Mouse (Mus musculus): ENCODE data around the gene Gsn. TPM values are rescaled to one million over a fixed set of nuclear protein-coding genes. Genes with fewer than 3 reads are reported as not detected.

Gene Gsn
- polyA plus RNA-seq, 1 experiment from 2014 or later, result 30.6 TPM

DNA sequence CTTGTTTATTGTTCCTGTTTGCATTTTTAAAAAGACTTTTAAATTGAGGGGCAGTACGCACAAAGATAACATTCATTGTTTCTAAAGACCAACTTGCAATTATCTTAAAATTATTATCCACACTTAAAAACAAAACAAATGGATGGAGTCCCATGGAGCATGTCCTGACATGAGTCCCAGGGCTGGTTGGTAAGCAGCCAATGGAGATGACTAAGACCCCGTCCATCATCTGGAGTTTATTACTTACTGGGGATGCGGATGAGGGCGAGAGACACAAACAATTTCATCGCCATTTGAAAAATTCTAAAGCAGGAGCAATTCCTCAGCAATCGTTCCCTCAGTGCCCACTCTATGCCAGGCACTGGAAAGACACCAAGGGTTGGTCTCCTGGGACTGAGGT is 21.2 kb upstream of the Gsn start:
- Histone ChIP-seq H3K4me3 (ENCODE audit: low read depth, low read length) (no peak overlapping the region), H3K36me3 (ENCODE audit: control insufficient read depth, insufficient read depth, low read length) (no peaks in the 10 kb centered on the region), H3K27me3 (ENCODE audit: control insufficient read depth, insufficient read depth, low read length) (no peaks in the 10 kb centered on the region), H3K27ac (ENCODE audit: low read depth, low read length) (no peak overlapping the region), H3K9me3 (ENCODE audit: control insufficient read depth, low read length) (no peaks in the 10 kb centered on the region), H3K4me1 (ENCODE audit: control insufficient read depth, insufficient read depth, low read length) (no peaks in the 10 kb centered on the region), H3K9ac (ENCODE audit: low read length) (no peak overlapping the region), H3K4me2 (ENCODE audit: low read depth) (no peak overlapping the region)
- WGBS, result 89% methylated on average over 6 of the region's 6 CpGs
- DNase-seq (ENCODE audit: low spot score), result no peak
- ATAC-seq (ENCODE audit: insufficient read depth, low FRiP score, low TSS enrichment), result no peak

DNA sequence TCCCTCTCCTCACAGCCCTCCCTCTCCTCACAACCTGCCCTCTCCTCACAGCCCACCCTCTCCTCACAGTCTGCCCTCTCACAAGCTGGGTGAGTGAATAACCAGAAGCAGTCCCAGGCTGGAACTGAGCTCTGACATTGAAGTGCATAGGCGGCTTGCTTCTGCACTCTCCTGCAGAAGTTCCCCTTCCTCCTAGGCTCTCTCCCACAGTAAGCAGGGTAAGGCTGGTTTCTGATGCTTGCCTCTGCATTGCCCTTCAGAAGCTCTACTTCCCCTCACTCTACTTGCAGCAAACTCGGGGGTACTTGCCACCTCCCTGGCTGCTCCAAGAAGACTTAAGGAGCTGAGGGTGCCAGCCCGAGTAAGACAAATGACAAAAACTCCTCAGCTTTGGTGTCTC is 11.9 kb upstream of the Gsn start:
- WGBS, result 66% methylated on average over 3 of the region's 3 CpGs
- Histone ChIP-seq H3K4me2 (ENCODE audit: low read depth) (no peak overlapping the region), H3K9ac (ENCODE audit: low read length) (no peak overlapping the region), H3K9me3 (ENCODE audit: control insufficient read depth, low read length) (no peaks in the 10 kb centered on the region), H3K4me1 (ENCODE audit: control insufficient read depth, insufficient read depth, low read length) (no peaks in the 10 kb centered on the region), H3K4me3 (ENCODE audit: low read depth, low read length) (no peak overlapping the region), H3K27me3 (ENCODE audit: control insufficient read depth, insufficient read depth, low read length) (no peaks in the 10 kb centered on the region), H3K36me3 (ENCODE audit: control insufficient read depth, insufficient read depth, low read length) (no peaks in the 10 kb centered on the region), H3K27ac (ENCODE audit: low read depth, low read length) (no peak overlapping the region)
- DNase-seq (ENCODE audit: low spot score) (no peak), ATAC-seq (ENCODE audit: insufficient read depth, low FRiP score, low TSS enrichment) (no peak)

DNA sequence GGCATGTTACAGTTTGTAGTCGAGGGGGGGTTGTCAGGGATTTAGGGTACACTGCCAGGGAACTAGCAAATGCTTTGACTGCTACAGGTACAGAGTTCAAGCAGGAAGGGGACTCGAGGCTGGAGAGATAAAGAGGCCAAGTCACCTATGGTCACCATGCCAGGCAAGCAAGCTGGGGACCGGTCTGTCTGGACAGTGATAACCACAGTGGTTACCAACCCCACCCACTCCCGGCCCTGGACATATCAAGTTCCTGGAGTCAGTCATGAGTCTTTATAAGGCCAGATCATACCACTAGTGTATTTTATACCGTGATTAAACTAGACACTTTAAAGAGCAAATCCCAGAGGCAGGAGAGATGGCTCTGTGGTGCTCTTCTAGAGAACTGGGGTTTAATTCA is 8.4 kb upstream of the Gsn start:
- H3K9ac ChIP-seq (ENCODE audit: low read length), result no peak overlapping the region
- 77% methylated on average over 5 of the region's 5 CpGs for WGBS

DNA sequence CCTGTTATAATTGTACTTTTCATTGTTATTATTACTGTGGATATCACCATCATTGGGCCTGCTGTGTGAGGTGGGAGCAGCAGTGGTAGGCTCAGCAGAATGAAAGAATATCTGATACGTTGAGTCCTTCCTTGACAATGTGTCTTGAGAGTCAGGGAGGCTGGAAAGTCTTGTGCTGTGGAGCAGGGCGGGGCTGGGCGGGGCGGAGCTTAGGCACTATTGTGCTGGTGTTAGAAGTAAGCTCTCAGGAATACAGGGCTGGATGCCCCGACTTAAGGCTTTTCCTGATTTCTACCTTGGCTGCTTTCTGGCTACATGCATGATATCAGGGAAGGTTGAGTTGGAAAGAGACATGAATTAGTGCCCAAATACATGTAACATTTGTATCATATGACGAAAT is 3.4 kb upstream of the Gsn start:
- ATAC-seq (ENCODE audit: insufficient read depth, low FRiP score, low TSS enrichment), result no peak
- H3K36me3 ChIP-seq (ENCODE audit: control insufficient read depth, insufficient read depth, low read length), result no peaks in the 10 kb centered on the region
- no peak overlapping the region for H3K4me2 ChIP-seq (ENCODE audit: low read depth)
- H3K4me3 ChIP-seq (ENCODE audit: low read depth, low read length), result no peak overlapping the region
- 30% methylated on average over 6 of the region's 6 CpGs for WGBS
- H3K27me3 ChIP-seq (ENCODE audit: control insufficient read depth, insufficient read depth, low read length), result peaks cover 17% of the 10 kb centered on the region
- H3K9me3 ChIP-seq (ENCODE audit: control insufficient read depth, low read length), result no peaks in the 10 kb centered on the region
- no peak for DNase-seq (ENCODE audit: low spot score)
- H3K9ac ChIP-seq (ENCODE audit: low read length), result no peak overlapping the region
- H3K27ac ChIP-seq (ENCODE audit: low read depth, low read length), result no peak overlapping the region
- H3K4me1 ChIP-seq (ENCODE audit: control insufficient read depth, insufficient read depth, low read length), result 0 out of 2 replicates have a peak, but pooled peaks cover 6% of the 10 kb centered on the region

More for the DNA sequence above, 8.4 kb upstream of the Gsn start:
- H3K36me3 ChIP-seq (ENCODE audit: control insufficient read depth, insufficient read depth, low read length), result no peaks in the 10 kb centered on the region
- no peaks in the 10 kb centered on the region for H3K27me3 ChIP-seq (ENCODE audit: control insufficient read depth, insufficient read depth, low read length)
- H3K4me3 ChIP-seq (ENCODE audit: low read depth, low read length), result no peak overlapping the region
- ATAC-seq (ENCODE audit: insufficient read depth, low FRiP score, low TSS enrichment) (no peak), DNase-seq (ENCODE audit: low spot score) (no peak)
- no peaks in the 10 kb centered on the region for H3K4me1 ChIP-seq (ENCODE audit: control insufficient read depth, insufficient read depth, low read length)
- no peaks in the 10 kb centered on the region for H3K9me3 ChIP-seq (ENCODE audit: control insufficient read depth, low read length)
- H3K4me2 ChIP-seq (ENCODE audit: low read depth), result no peak overlapping the region
- no peak overlapping the region for H3K27ac ChIP-seq (ENCODE audit: low read depth, low read length)

DNA sequence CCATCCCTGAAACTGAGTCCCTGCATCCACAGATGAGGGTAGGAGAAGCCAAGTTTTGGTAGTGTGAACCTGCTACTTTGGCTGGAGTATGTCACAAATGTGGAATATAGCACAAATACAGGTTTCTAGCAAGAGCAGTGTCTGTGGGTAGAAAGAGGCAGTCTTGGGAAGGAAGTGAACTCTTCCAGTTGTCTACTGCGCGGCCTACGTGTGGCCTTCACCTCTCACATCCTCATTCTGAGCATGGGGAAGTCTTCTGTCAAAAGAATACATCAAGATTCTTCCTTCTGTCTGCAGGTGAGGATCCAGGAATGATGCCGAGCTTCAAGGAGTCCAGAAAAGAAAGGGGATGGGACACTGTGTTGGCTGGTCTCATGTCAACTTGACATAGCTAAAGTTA is 2.4 kb upstream of the Gsn start:
- H3K9me3 ChIP-seq (ENCODE audit: control insufficient read depth, low read length), result no peaks in the 10 kb centered on the region
- ATAC-seq (ENCODE audit: insufficient read depth, low FRiP score, low TSS enrichment) (no peak), DNase-seq (ENCODE audit: low spot score) (no peak)
- H3K36me3 ChIP-seq (ENCODE audit: control insufficient read depth, insufficient read depth, low read length), result no peaks in the 10 kb centered on the region
- peaks cover 17% of the 10 kb centered on the region for H3K27me3 ChIP-seq (ENCODE audit: control insufficient read depth, insufficient read depth, low read length)
- no peak overlapping the region for H3K4me3 ChIP-seq (ENCODE audit: low read depth, low read length)
- H3K9ac ChIP-seq (ENCODE audit: low read length), result no peak overlapping the region
- H3K4me1 ChIP-seq (ENCODE audit: control insufficient read depth, insufficient read depth, low read length), result 0 out of 2 replicates have a peak, but pooled peaks cover 6% of the 10 kb centered on the region
- H3K4me2 ChIP-seq (ENCODE audit: low read depth), result no peak overlapping the region
- no peak overlapping the region for H3K27ac ChIP-seq (ENCODE audit: low read depth, low read length)
- WGBS, result 97% methylated on average over 4 of the region's 4 CpGs

DNA sequence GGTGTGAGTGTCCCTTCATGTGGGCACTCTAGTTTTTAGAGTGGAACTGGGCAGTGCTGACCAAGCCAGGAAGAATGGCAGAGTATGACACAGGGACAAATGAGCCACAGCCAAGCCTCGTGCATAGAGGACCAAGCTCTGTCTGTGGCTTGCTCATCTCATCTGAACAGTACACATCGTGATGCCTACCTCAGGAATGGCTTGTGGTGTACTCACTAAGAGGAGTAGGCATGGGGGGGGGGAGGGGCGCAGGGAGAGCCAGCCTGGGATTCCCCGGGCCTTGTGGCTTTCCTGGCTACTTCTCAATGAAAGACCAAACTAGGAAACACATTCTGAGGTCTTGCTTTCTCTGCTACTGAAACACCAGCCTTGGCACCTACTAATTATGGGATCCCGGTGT is 1.2 kb upstream of the Gsn start:
- peaks cover 17% of the 10 kb centered on the region for H3K27me3 ChIP-seq (ENCODE audit: control insufficient read depth, insufficient read depth, low read length)
- 65% methylated on average over 5 of the region's 5 CpGs for WGBS

DNA sequence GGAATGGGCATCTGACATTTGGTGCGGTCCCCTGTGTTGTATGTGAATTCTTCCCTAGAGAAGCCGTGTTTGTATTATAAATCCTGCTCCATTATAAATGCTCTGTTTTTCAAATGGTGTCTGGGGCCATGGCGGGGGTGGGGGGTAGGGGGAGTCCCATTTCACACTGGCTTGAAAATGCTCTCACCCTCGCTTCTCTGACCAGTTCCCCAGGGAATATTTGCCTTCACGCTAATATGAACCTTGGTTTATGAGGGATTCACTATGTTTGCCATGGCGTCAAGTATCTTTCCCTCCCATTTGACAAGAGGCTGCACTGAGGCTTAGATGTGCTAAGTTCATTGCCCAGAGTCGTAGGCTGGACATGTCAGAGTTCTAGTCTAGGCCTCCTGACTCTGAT is 718 bp upstream of the Gsn start:
- Histone ChIP-seq H3K4me3 (ENCODE audit: low read depth, low read length) (no peak overlapping the region), H3K4me1 (ENCODE audit: control insufficient read depth, insufficient read depth, low read length) (0 out of 2 replicates have a peak, but pooled peaks cover 6% of the 10 kb centered on the region), H3K9ac (ENCODE audit: low read length) (no peak overlapping the region; the same call in 1 of the 2 replicates), H3K27ac (ENCODE audit: low read depth, low read length) (no peak overlapping the region), H3K27me3 (ENCODE audit: control insufficient read depth, insufficient read depth, low read length) (peaks cover 17% of the 10 kb centered on the region), H3K4me2 (ENCODE audit: low read depth) (peak overlapping the region; percentile 68; the same call in 1 of the 2 replicates), H3K36me3 (ENCODE audit: control insufficient read depth, insufficient read depth, low read length) (no peaks in the 10 kb centered on the region), H3K9me3 (ENCODE audit: control insufficient read depth, low read length) (no peaks in the 10 kb centered on the region)
- DNase-seq (ENCODE audit: low spot score), result no peak
- no peak for ATAC-seq (ENCODE audit: insufficient read depth, low FRiP score, low TSS enrichment)
- 69% methylated on average over 7 of the region's 7 CpGs for WGBS

More for the DNA sequence above, 1.2 kb upstream of the Gsn start:
- no peak for DNase-seq (ENCODE audit: low spot score)
- no peak for ATAC-seq (ENCODE audit: insufficient read depth, low FRiP score, low TSS enrichment)
- Histone ChIP-seq H3K4me2 (ENCODE audit: low read depth) (no peak overlapping the region), H3K4me3 (ENCODE audit: low read depth, low read length) (no peak overlapping the region), H3K9me3 (ENCODE audit: control insufficient read depth, low read length) (no peaks in the 10 kb centered on the region), H3K4me1 (ENCODE audit: control insufficient read depth, insufficient read depth, low read length) (0 out of 2 replicates have a peak, but pooled peaks cover 6% of the 10 kb centered on the region), H3K36me3 (ENCODE audit: control insufficient read depth, insufficient read depth, low read length) (no peaks in the 10 kb centered on the region), H3K9ac (ENCODE audit: low read length) (no peak overlapping the region), H3K27ac (ENCODE audit: low read depth, low read length) (no peak overlapping the region)

DNA sequence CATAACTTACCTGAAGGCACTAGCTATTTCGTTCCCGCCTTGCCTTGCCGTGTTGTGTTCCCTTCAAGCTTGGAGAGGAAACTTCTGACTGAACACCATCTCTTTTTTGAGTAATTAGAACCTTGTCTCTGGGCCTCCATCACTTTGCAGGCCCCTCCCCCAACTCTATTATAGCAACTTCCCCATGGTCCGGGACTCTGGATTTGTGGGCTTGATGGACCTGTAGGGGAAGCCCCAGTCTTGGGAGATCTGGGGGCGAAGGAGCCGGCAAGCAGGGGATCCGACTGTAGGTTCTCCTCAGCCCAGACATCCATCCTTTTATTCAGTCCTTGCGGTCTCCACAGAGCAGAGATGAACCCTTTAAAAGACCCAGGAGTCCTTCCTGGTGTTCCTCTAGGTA is 752 bp downstream of the Gsn start:
- Histone ChIP-seq H3K4me3 (ENCODE audit: low read depth, low read length) (peak overlapping the region; percentile 41), H3K36me3 (ENCODE audit: control insufficient read depth, insufficient read depth, low read length) (no peaks in the 10 kb centered on the region), H3K4me2 (ENCODE audit: low read depth) (peak overlapping the region; percentile 68), H3K9me3 (ENCODE audit: control insufficient read depth, low read length) (no peaks in the 10 kb centered on the region), H3K27me3 (ENCODE audit: control insufficient read depth, insufficient read depth, low read length) (peaks cover 17% of the 10 kb centered on the region), H3K9ac (ENCODE audit: low read length) (no peak overlapping the region; the same call in 1 of the 2 replicates), H3K27ac (ENCODE audit: low read depth, low read length) (no peak overlapping the region), H3K4me1 (ENCODE audit: control insufficient read depth, insufficient read depth, low read length) (0 out of 2 replicates have a peak, but pooled peaks cover 6% of the 10 kb centered on the region)
- WGBS, result 47% methylated on average over 8 of the region's 8 CpGs
- ATAC-seq (ENCODE audit: insufficient read depth, low FRiP score, low TSS enrichment) (no peak), DNase-seq (ENCODE audit: low spot score) (no peak)

DNA sequence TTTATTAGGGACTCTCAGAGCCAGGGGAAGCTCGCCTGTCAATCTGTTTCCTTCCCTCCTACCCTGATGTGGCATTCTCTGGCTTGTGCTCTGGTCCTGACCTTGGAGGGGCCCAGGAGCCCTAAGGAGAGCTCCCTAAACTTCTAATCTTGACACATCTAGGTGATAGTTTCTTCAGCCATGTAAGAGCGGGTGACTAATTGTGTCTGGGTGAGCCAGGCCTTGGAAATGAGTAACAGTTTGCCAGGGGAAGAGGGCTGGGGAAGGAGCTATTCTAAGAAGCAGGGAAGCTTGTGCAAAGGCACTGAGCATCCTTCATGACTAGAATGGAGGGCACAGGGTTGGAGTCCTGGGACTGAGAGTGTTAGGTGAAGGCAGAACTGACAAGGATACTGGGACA is 1.7 kb downstream of the Gsn start:
- Histone ChIP-seq H3K27me3 (ENCODE audit: control insufficient read depth, insufficient read depth, low read length) (peaks cover 17% of the 10 kb centered on the region), H3K4me3 (ENCODE audit: low read depth, low read length) (no peak overlapping the region), H3K4me2 (ENCODE audit: low read depth) (no peak overlapping the region), H3K9me3 (ENCODE audit: control insufficient read depth, low read length) (no peaks in the 10 kb centered on the region), H3K9ac (ENCODE audit: low read length) (no peak overlapping the region), H3K4me1 (ENCODE audit: control insufficient read depth, insufficient read depth, low read length) (0 out of 2 replicates have a peak, but pooled peaks cover 6% of the 10 kb centered on the region), H3K36me3 (ENCODE audit: control insufficient read depth, insufficient read depth, low read length) (no peaks in the 10 kb centered on the region), H3K27ac (ENCODE audit: low read depth, low read length) (no peak overlapping the region)
- ATAC-seq (ENCODE audit: insufficient read depth, low FRiP score, low TSS enrichment) (no peak), DNase-seq (ENCODE audit: low spot score) (no peak)
- WGBS, result 72% methylated on average over 2 of the region's 2 CpGs
